Mouse (Mus musculus) right cerebral cortex, adult 18-20 months (tissue): ENCODE measurements at regions not wholly inside any gene's neighbourhood (a gene's known extent, or its start where the extent isn't known, plus 50 kb on each side); places are given as distances from the start of the nearest gene placed in this dataset.
"Not testable (repeated sequence)": the region's sequence is repeated elsewhere in the genome, so short reads cannot be mapped to it uniquely, and the experiment has no call there.

ENCODE experiments used
- DNase-seq: peaks from one replicate; pipeline ENCODE4 v3.0.0; 2022; ENCODE audit warnings: mixed read lengths

DNA sequence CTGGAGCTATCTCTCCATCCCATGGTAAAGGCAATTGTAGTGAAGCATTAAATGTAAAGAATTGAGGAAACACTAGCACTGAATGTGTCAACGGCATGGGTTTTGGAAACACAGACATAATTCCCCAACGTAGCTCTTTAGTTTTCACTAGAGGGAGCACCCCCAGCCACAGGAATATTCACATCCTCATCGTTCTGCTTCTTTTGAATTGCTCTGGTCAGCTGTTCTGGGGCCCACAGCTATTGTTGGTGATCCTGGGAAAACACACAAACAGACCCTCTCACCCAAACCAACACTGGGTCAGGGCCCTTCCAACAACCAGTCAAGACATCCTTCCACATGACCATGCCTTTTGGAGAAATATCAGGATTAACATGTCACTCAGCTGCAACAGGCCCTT, 119.7 kb downstream of the Impg2 start:
- DNase-seq = not testable (repeated sequence)

DNA sequence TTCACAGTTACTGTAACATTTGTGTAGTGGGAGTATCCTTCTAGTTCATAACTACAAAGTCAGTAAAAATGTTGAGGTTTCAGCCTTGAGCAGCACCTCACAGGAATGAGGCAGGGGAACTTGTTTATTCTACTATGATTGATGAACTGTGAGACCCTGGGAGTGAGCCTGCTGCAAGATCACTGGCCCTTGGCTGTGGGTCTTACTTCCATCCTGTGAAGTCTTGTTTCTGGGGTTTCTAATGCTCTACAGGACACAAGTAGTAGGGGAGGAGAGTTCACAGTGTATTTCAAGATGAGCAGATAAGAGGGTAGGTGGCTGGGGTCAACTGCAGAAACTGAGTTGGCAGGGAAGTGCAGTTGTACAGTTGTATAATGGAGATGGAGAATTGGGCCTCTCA, 128.3 kb upstream of the Abi3bp start:
- DNase-seq = no peak

- no peak for DNase-seq
Measured at GRCm38 (mm10) chr16:56352888-56353287, 124.8 kb upstream of the Abi3bp start.

GRCm38 (mm10) chr16:56359101-56359500, 118.6 kb upstream of the Abi3bp start:
- no peak for DNase-seq

DNA sequence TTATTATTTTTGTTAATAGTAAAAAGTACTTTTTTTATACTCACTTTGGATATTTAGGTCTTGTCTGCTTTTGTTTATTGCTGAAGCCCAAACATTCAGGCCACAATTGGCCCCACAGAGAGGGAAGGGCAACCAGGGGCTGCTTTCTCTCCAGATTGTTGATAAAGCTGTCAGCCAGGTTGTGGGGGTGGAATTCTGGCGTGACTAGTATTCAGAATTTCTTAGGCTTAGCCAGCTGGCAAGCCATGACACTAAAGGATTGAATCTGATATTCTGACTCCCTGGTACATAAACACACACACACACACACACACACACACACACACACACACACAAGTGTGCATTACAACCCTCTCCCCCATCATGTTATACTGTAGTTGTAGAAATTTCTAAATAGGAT, 116.7 kb upstream of the Abi3bp start:
- no peak for DNase-seq

DNA sequence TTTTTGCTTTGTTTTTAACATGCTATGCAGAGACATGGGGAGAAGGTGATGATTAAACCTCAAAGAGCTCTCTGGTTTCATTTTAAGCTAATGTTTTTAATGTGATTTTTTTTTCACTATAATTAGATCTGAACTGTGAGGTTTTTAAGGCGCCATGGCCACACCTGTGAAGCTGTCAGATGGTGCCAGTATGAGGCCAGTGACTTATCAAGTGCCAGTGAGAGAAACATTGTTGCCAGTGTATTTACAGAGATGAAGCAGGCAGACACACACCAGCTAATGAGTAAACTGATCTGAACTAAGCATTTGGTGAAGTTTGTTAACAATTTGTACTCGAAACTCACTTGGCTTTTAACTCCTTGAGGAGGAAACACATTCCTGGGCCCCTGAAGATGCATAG, 99.3 kb upstream of the Abi3bp start:
- no peak for DNase-seq

- no peak for DNase-seq
Measured at GRCm38 (mm10) chr16:56380680-56381079, 97.0 kb upstream of the Abi3bp start.

DNA sequence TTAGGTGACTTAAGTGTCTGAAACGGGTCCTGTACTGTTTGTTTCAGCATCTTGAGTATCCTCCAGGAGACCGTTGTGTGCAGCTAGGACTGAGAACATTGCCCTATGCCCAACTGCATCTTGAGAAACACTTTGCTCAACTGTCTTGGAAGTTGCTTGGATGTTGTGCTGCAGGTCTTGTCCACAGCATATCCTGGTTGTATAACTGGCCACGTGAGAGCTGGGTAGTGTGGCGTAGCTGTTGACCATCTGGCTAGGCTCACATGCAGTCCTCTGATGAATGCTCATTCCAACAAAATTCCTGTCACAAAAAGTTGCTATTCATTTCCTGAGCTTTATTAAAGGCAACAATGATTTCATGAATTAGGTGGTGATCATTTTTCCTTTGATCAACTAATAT, 91.1 kb upstream of the Abi3bp start:
- no peak for DNase-seq

GRCm38 (mm10) chr16:56392843-56393242, 84.8 kb upstream of the Abi3bp start:
- DNase-seq = peak; percentile 31

- DNase-seq = no peak
Measured at GRCm38 (mm10) chr16:56396586-56396985, 81.1 kb upstream of the Abi3bp start.

- DNase-seq = peak; percentile 44
Measured at GRCm38 (mm10) chr16:56399541-56399940, 78.1 kb upstream of the Abi3bp start.

GRCm38 (mm10) chr16:56423761-56424160, 53.9 kb upstream of the Abi3bp start:
- DNase-seq = peak; percentile 33
